Mouse (Mus musculus) kidney, adult 2 months (tissue): ENCODE results near the gene Psg16.

ENCODE experiments used
- CTCF ChIP-seq: fragments of 200-500 bp; conservative IDR thresholded peaks from 2 replicates; pipeline ENCODE4 v1.5.1; 2011; ENCODE audit warnings: low read depth, mild to moderate bottlenecking, control low read depth, low read length, moderate library complexity, mixed read lengths; ENCODE audit not compliant: insufficient read depth, insufficient read length
- POLR2A ChIP-seq: fragments of 200-500 bp; IDR thresholded peaks from one replicate; pipeline ENCODE4 v1.6.1; 2011; ENCODE audit warnings: low read depth, low read length, control low read depth

GRCm38 (mm10) chr7:17025505-17025894, 48.3 kb upstream of the Psg16 start:
- TF ChIP-seq CTCF (no peak), POLR2A (no peak)
